Mouse (Mus musculus): Measurements from ENCODE around the gene Npvf. TPM values are rescaled to one million over a fixed set of nuclear protein-coding genes. Genes with fewer than 3 reads are reported as not detected.
A peak's percentile ranks its signal among the peaks of the same experiment; 100 is the strongest.

Npvf gene
- polyA plus RNA-seq, 1 experiment: not detected

GRCm38 (mm10) chr6:50679486-50679828 is 25.2 kb upstream of the Npvf start:
- Histone ChIP-seq H3K4me3 (ENCODE audit: low read depth, low read length) (no peak overlapping the region), H3K36me3 (ENCODE audit: control insufficient read depth, insufficient read depth, low read length, poor library complexity, severe bottlenecking) (no peaks in the 10 kb centered on the region), H3K27me3 (ENCODE audit: control insufficient read depth, insufficient read depth, low read length, poor library complexity, severe bottlenecking) (no peaks in the 10 kb centered on the region), H3K27ac (ENCODE audit: insufficient read depth, low read length) (no peak overlapping the region), H3K9ac (ENCODE audit: low read depth, poor library complexity, severe bottlenecking) (no peak overlapping the region), H3K4me1 (ENCODE audit: control insufficient read depth, insufficient read depth, low read length) (no peaks in the 10 kb centered on the region), H3K9me3 (replicated peaks; ENCODE audit: control insufficient read depth, insufficient read depth, low read length, poor library complexity, severe bottlenecking) (no peaks in the 10 kb centered on the region)
- no peak for TF ChIP-seq POLR2A (IDR thresholded peaks at IDR 0.05; ENCODE audit: insufficient read depth, low read length)
- no peak for TF ChIP-seq CTCF (IDR thresholded peaks at IDR 0.05; ENCODE audit: low read depth, low read length)
- no peak for TF ChIP-seq EP300 (IDR thresholded peaks at IDR 0.05; ENCODE audit: insufficient read depth, low read depth, low read length)

- Histone ChIP-seq H3K27ac (ENCODE audit: insufficient read depth, low read length) (no peak overlapping the region), H3K27me3 (ENCODE audit: control insufficient read depth, insufficient read depth, low read length, poor library complexity, severe bottlenecking) (no peaks in the 10 kb centered on the region), H3K9me3 (replicated peaks; ENCODE audit: control insufficient read depth, insufficient read depth, low read length, poor library complexity, severe bottlenecking) (no peaks in the 10 kb centered on the region), H3K4me1 (ENCODE audit: control insufficient read depth, insufficient read depth, low read length) (no peaks in the 10 kb centered on the region), H3K9ac (ENCODE audit: low read depth, poor library complexity, severe bottlenecking) (no peak overlapping the region), H3K4me3 (ENCODE audit: low read depth, low read length) (no peak overlapping the region), H3K36me3 (ENCODE audit: control insufficient read depth, insufficient read depth, low read length, poor library complexity, severe bottlenecking) (no peaks in the 10 kb centered on the region)
- TF ChIP-seq EP300 (IDR thresholded peaks at IDR 0.05; ENCODE audit: insufficient read depth, low read depth, low read length) (no peak), POLR2A (IDR thresholded peaks at IDR 0.05; ENCODE audit: insufficient read depth, low read length) (no peak), CTCF (IDR thresholded peaks at IDR 0.05; ENCODE audit: low read depth, low read length) (peak; percentile 92)
Observed at GRCm38 (mm10) chr6:50678826-50679485, 24.7 kb upstream of the Npvf start.

- H3K9me3 ChIP-seq (replicated peaks; ENCODE audit: control insufficient read depth, insufficient read depth, low read length, poor library complexity, severe bottlenecking): no peaks in the 10 kb centered on the region
- no peak overlapping the region for H3K4me3 ChIP-seq (ENCODE audit: low read depth, low read length)
- no peaks in the 10 kb centered on the region for H3K27me3 ChIP-seq (ENCODE audit: control insufficient read depth, insufficient read depth, low read length, poor library complexity, severe bottlenecking)
- no peaks in the 10 kb centered on the region for H3K36me3 ChIP-seq (ENCODE audit: control insufficient read depth, insufficient read depth, low read length, poor library complexity, severe bottlenecking)
- H3K27ac ChIP-seq (ENCODE audit: insufficient read depth, low read length): no peak overlapping the region
- no peaks in the 10 kb centered on the region for H3K4me1 ChIP-seq (ENCODE audit: control insufficient read depth, insufficient read depth, low read length)
- no peak overlapping the region for H3K9ac ChIP-seq (ENCODE audit: low read depth, poor library complexity, severe bottlenecking)
- no peak for TF ChIP-seq CTCF (IDR thresholded peaks at IDR 0.05; ENCODE audit: low read depth, low read length)
- no peak for TF ChIP-seq POLR2A (IDR thresholded peaks at IDR 0.05; ENCODE audit: insufficient read depth, low read length)
- TF ChIP-seq EP300 (IDR thresholded peaks at IDR 0.05; ENCODE audit: insufficient read depth, low read depth, low read length): no peak
Observed at GRCm38 (mm10) chr6:50671191-50671590, 17.0 kb upstream of the Npvf start.

- no peak overlapping the region for H3K27ac ChIP-seq (ENCODE audit: insufficient read depth, low read length)
- TF ChIP-seq CTCF (IDR thresholded peaks at IDR 0.05; ENCODE audit: low read depth, low read length) (no peak), POLR2A (IDR thresholded peaks at IDR 0.05; ENCODE audit: insufficient read depth, low read length) (no peak), EP300 (IDR thresholded peaks at IDR 0.05; ENCODE audit: insufficient read depth, low read depth, low read length) (no peak)
Observed at GRCm38 (mm10) chr6:50666937-50667336, 12.7 kb upstream of the Npvf start.

DNA sequence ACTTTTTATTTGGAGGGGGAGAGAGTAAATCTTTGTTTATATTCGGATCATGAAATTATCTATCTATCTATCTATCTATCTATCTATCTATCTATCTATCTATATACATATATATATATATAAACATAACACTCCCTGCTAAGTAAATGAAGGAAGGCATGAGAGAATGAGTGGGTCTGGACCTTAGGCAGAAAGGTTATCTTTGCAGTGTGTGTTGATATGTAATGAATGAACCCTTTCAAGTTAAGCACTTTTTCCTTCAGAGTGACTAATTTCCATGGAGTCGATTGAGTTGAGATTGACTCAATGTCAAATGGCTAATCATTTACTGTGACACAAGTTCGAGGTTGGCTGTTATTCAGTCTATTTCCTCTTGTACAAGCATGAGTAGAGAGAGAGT is 10.8 kb upstream of the Npvf start:
- H3K9ac ChIP-seq (ENCODE audit: low read depth, poor library complexity, severe bottlenecking): no peak overlapping the region
- no peaks in the 10 kb centered on the region; the same call in 1 of the 2 replicates for H3K27me3 ChIP-seq (ENCODE audit: control insufficient read depth, insufficient read depth, low read length, poor library complexity, severe bottlenecking)
- H3K27ac ChIP-seq (ENCODE audit: insufficient read depth, low read length): no peak overlapping the region
- no peaks in the 10 kb centered on the region for H3K36me3 ChIP-seq (ENCODE audit: control insufficient read depth, insufficient read depth, low read length, poor library complexity, severe bottlenecking)
- no peak for TF ChIP-seq POLR2A (IDR thresholded peaks at IDR 0.05; ENCODE audit: insufficient read depth, low read length)
- no peaks in the 10 kb centered on the region for H3K4me1 ChIP-seq (ENCODE audit: control insufficient read depth, insufficient read depth, low read length)
- no peaks in the 10 kb centered on the region for H3K9me3 ChIP-seq (replicated peaks; ENCODE audit: control insufficient read depth, insufficient read depth, low read length, poor library complexity, severe bottlenecking)
- H3K4me3 ChIP-seq (ENCODE audit: low read depth, low read length): no peak overlapping the region

More at GRCm38 (mm10) chr6:50666937-50667336, 12.7 kb upstream of the Npvf start:
- Histone ChIP-seq H3K9me3 (replicated peaks; ENCODE audit: control insufficient read depth, insufficient read depth, low read length, poor library complexity, severe bottlenecking) (no peaks in the 10 kb centered on the region), H3K36me3 (ENCODE audit: control insufficient read depth, insufficient read depth, low read length, poor library complexity, severe bottlenecking) (no peaks in the 10 kb centered on the region), H3K27me3 (ENCODE audit: control insufficient read depth, insufficient read depth, low read length, poor library complexity, severe bottlenecking) (no peaks in the 10 kb centered on the region; the same call in 1 of the 2 replicates), H3K4me1 (ENCODE audit: control insufficient read depth, insufficient read depth, low read length) (no peaks in the 10 kb centered on the region), H3K4me3 (ENCODE audit: low read depth, low read length) (no peak overlapping the region), H3K9ac (ENCODE audit: low read depth, poor library complexity, severe bottlenecking) (no peak overlapping the region)

DNA sequence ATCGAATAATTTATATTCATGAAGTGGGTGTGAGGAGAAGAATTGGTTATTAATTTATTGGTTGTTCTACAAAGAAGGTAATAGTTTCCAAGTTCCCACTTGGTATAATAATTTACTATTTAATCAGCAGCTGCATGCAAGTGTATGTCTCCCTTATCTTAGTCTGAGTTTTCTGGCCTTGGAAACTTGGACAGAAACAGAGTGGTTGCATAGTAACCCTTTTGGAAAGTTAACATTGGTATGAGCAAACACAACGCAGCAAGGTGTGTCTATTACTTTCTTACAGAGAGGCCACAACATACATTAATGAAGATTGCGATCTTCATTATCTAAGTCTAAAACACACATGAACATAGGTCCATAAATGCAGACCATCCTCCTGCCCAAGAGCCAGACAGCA is 10.0 kb upstream of the Npvf start:
- no peaks in the 10 kb centered on the region for H3K9me3 ChIP-seq (replicated peaks; ENCODE audit: control insufficient read depth, insufficient read depth, low read length, poor library complexity, severe bottlenecking)
- H3K27ac ChIP-seq (ENCODE audit: insufficient read depth, low read length): no peak overlapping the region
- no peaks in the 10 kb centered on the region for H3K4me1 ChIP-seq (ENCODE audit: control insufficient read depth, insufficient read depth, low read length)
- H3K4me3 ChIP-seq (ENCODE audit: low read depth, low read length): no peak overlapping the region
- H3K27me3 ChIP-seq (ENCODE audit: control insufficient read depth, insufficient read depth, low read length, poor library complexity, severe bottlenecking): no peaks in the 10 kb centered on the region; the same call in 1 of the 2 replicates
- TF ChIP-seq POLR2A (IDR thresholded peaks at IDR 0.05; ENCODE audit: insufficient read depth, low read length): no peak
- no peak overlapping the region for H3K9ac ChIP-seq (ENCODE audit: low read depth, poor library complexity, severe bottlenecking)
- H3K36me3 ChIP-seq (ENCODE audit: control insufficient read depth, insufficient read depth, low read length, poor library complexity, severe bottlenecking): no peaks in the 10 kb centered on the region
